Mouse (Mus musculus): ENCODE results near the gene Mfap2.

DNA sequence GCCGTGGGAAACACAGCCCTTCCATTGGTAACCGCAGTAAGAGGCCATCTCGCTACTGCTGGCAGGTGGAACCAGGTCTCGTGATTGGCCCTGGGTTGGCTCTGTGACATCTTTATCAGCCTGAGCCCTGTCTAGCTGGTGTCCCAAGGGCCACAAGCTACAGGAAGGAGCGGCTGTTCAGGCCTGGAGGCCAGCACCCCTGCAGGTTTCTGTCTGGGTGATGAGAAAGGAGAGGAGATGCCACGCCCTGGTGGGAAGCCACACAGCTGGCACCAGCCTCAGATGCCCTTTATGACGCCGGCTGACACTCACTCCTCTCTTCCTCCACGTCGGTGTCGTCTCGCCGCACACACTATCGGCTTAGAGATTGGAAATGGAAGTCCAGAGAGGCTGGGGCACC lies 20.8 kb upstream of the Mfap2 start:
- TF ChIP-seq GATA1 (IDR thresholded peaks at IDR 0.05; ENCODE audit: low read length) (no peak), TAL1 (IDR thresholded peaks at IDR 0.05; ENCODE audit: low read length) (no peak)

Data from erythroblast, embryonic 14.5 days (primary cell).